14 mouse cellular contexts compared by ENCODE assay signal in genomic region chr16:4651081-4651480, GRCm38 (mm10). TPM values are rescaled to one million over a fixed set of nuclear protein-coding genes. Genes with fewer than 3 reads are reported as not detected.
DNase-seq lines count a peak whose midpoint lies in the region; ATAC-seq and TF ChIP-seq lines count a peak whose summit lies in the region.
"Had no signal": no experiment of that assay in that cellular context is flagged by ENCODE, and none has a peak within 500 bp of the region (broad histone marks: within the 10 kb centered on the region; RNA-seq: fewer than 3 reads in every experiment).

No protein-coding gene starts in this region.

- H3K79me2 ChIP-seq in myocyte (ENCODE audit: control insufficient read depth, insufficient read depth): peaks cover 36% of the 10 kb centered on the region

- ATAC-seq in heart, embryonic 14.5 days (ENCODE audit: insufficient number of reproducible peaks, insufficient read depth, low FRiP score, low read depth): no peak
- ATAC-seq in midbrain, embryonic 16.5 days: no peak
- no peak for ATAC-seq in embryonic facial prominence, embryonic 14.5 days (ENCODE audit: low read depth)
- ATAC-seq: forebrain, embryonic 15.5 days; intestine, embryonic 16.5 days had no signal

- no peak overlapping the region for H3K4me3 ChIP-seq in heart, embryonic 14.5 days (ENCODE audit: control insufficient read depth in 1 of 2, insufficient read depth in 1 of 2, low read depth in 1 of 2, low read length in 2 of 2)
- H3K4me3 ChIP-seq in midbrain, embryonic 10.5 days: no peak overlapping the region
- H3K4me3 ChIP-seq in midbrain, embryonic 16.5 days (ENCODE audit: low read depth, low read length): no peak overlapping the region
- no peak overlapping the region for H3K4me3 ChIP-seq in embryonic facial prominence, embryonic 14.5 days (ENCODE audit: low read depth, low read length)
- no peak overlapping the region for H3K4me3 ChIP-seq in myocyte
- H3K4me3 ChIP-seq: forebrain, embryonic 15.5 days; stomach, embryonic 15.5 days had no signal

- no peak overlapping the region for H3K4me2 ChIP-seq in heart, embryonic 14.5 days (ENCODE audit: low read length)
- no peak overlapping the region for H3K4me2 ChIP-seq in midbrain, embryonic 16.5 days (ENCODE audit: low read length)
- no peak overlapping the region for H3K4me2 ChIP-seq in embryonic facial prominence, embryonic 14.5 days (ENCODE audit: low read depth, low read length)
- peak overlapping the region; percentile 28 for H3K4me2 ChIP-seq in myocyte (ENCODE audit: low read depth)
- H3K4me2 ChIP-seq: forebrain, embryonic 15.5 days; stomach, embryonic 15.5 days had no signal

- DNase-seq in heart, adult 9 months (ENCODE audit: low spot score in 2 of 2): no peak
- no peak for DNase-seq in midbrain, embryonic 10.5 days (ENCODE audit: low spot score)
- DNase-seq in embryonic facial prominence, embryonic 14.5 days (ENCODE audit: low spot score): no peak
- DNase-seq in right cerebral cortex, postnatal 36 days (ENCODE audit: low spot score in 2 of 2): no peak
- DNase-seq: cerebellum, adult 11 months; lung, adult 18-20 months; right cerebral cortex, postnatal 25 days had no signal

- 82% methylated on average over 1 of the region's 1 CpGs for WGBS in heart, embryonic 14.5 days
- 100% methylated on average over 1 of the region's 1 CpGs for WGBS in midbrain, embryonic 10.5 days
- WGBS in midbrain, embryonic 16.5 days: 87% methylated on average over 1 of the region's 1 CpGs
- 64% methylated on average over 1 of the region's 1 CpGs for WGBS in embryonic facial prominence, embryonic 14.5 days

- no peak overlapping the region for H3K9ac ChIP-seq in heart, embryonic 14.5 days (ENCODE audit: low read length)
- H3K9ac ChIP-seq in midbrain, embryonic 16.5 days (ENCODE audit: low read depth, low read length): no peak overlapping the region
- no peak overlapping the region for H3K9ac ChIP-seq in embryonic facial prominence, embryonic 14.5 days (ENCODE audit: low read depth, low read length)
- H3K9ac ChIP-seq: forebrain, embryonic 15.5 days; stomach, embryonic 15.5 days had no signal

- H3K36me3 ChIP-seq in heart, embryonic 14.5 days (ENCODE audit: control insufficient read depth, insufficient read depth, low read length): peaks cover 60% of the 10 kb centered on the region
- H3K36me3 ChIP-seq in midbrain, embryonic 10.5 days: peaks cover 74% of the 10 kb centered on the region
- peaks cover 9% of the 10 kb centered on the region for H3K36me3 ChIP-seq in midbrain, embryonic 16.5 days (ENCODE audit: control insufficient read depth, insufficient read depth, low read length)
- peaks cover 42% of the 10 kb centered on the region for H3K36me3 ChIP-seq in embryonic facial prominence, embryonic 14.5 days (ENCODE audit: control insufficient read depth, insufficient read depth, low read length)
- H3K36me3 ChIP-seq in myocyte (ENCODE audit: control insufficient read depth, insufficient read depth): peaks cover 34% of the 10 kb centered on the region

- H3ac ChIP-seq in myocyte (ENCODE audit: control insufficient read depth, insufficient read length): no peak overlapping the region

- no peak for TF ChIP-seq POLR2A in myocyte (IDR thresholded peaks at IDR 0.05; ENCODE audit: insufficient read length, low read depth)

- H3K9me3 ChIP-seq in heart, embryonic 14.5 days (ENCODE audit: control insufficient read depth, low read length): no peaks in the 10 kb centered on the region
- no peaks in the 10 kb centered on the region for H3K9me3 ChIP-seq in midbrain, embryonic 10.5 days (replicated peaks)
- no peaks in the 10 kb centered on the region for H3K9me3 ChIP-seq in midbrain, embryonic 16.5 days (replicated peaks; ENCODE audit: control insufficient read depth, low read length, poor library complexity, severe bottlenecking)
- H3K9me3 ChIP-seq in embryonic facial prominence, embryonic 14.5 days (ENCODE audit: control insufficient read depth, low read length): no peaks in the 10 kb centered on the region
- H3K9me3 ChIP-seq: forebrain, embryonic 15.5 days; stomach, embryonic 15.5 days had no signal

- H3K27ac ChIP-seq in heart, embryonic 14.5 days (replicated peaks in 1 of 2; ENCODE audit: control insufficient read depth in 1 of 2, insufficient read depth in 1 of 2, low read depth in 2 of 2, low read length in 2 of 2): 0 out of 4 replicates have a peak overlapping the region, but pooled peaks have one; percentile 6 to 8
- H3K27ac ChIP-seq in midbrain, embryonic 10.5 days (replicated peaks): 0 out of 2 replicates have a peak overlapping the region, but pooled peaks have one; percentile 24
- no peak overlapping the region for H3K27ac ChIP-seq in midbrain, embryonic 16.5 days (ENCODE audit: low read length)
- peak overlapping the region; percentile 87 for H3K27ac ChIP-seq in embryonic facial prominence, embryonic 14.5 days (replicated peaks; ENCODE audit: low read depth, low read length)
- H3K27ac ChIP-seq: forebrain, embryonic 15.5 days; stomach, embryonic 15.5 days had no signal

- H3K4me1 ChIP-seq in heart, embryonic 14.5 days (ENCODE audit: control insufficient read depth in 2 of 2, insufficient read depth in 2 of 2, low read length in 2 of 2): peaks cover 54 to 67% of the 10 kb centered on the region in 2 experiments
- peaks cover 43% of the 10 kb centered on the region for H3K4me1 ChIP-seq in midbrain, embryonic 10.5 days
- peaks cover 6% of the 10 kb centered on the region; the same call in 1 of the 2 replicates for H3K4me1 ChIP-seq in midbrain, embryonic 16.5 days (ENCODE audit: control insufficient read depth, insufficient read depth, low read length)
- peaks cover 65% of the 10 kb centered on the region for H3K4me1 ChIP-seq in embryonic facial prominence, embryonic 14.5 days (ENCODE audit: control insufficient read depth, insufficient read depth, low read length)
- H3K4me1 ChIP-seq: forebrain, embryonic 15.5 days had no signal

- H3K27me3 ChIP-seq in heart, embryonic 14.5 days (ENCODE audit: control insufficient read depth, insufficient read depth, low read length): no peaks in the 10 kb centered on the region
- H3K27me3 ChIP-seq in midbrain, embryonic 10.5 days (ENCODE audit: low read depth, poor library complexity, severe bottlenecking): no peaks in the 10 kb centered on the region
- no peaks in the 10 kb centered on the region for H3K27me3 ChIP-seq in midbrain, embryonic 16.5 days (ENCODE audit: control insufficient read depth, insufficient read depth, low read depth, low read length)
- no peaks in the 10 kb centered on the region for H3K27me3 ChIP-seq in embryonic facial prominence, embryonic 14.5 days (replicated peaks; ENCODE audit: control insufficient read depth, insufficient read depth, low read length)
- no peaks in the 10 kb centered on the region for H3K27me3 ChIP-seq in myocyte (ENCODE audit: control insufficient read depth, insufficient read depth, insufficient read length)
- H3K27me3 ChIP-seq: CH12.LX; forebrain, embryonic 15.5 days; stomach, embryonic 15.5 days had no signal

TF ChIP-seq in myocyte, 11 proteins besides CTCF, POLR2A, EP300 and RAD21 (continues in another document):
- TF ChIP-seq E2F4 (IDR thresholded peaks at IDR 0.05; ENCODE audit: insufficient read depth) (no peak), MAX (IDR thresholded peaks at IDR 0.05; ENCODE audit: low read depth) (no peak), POLR2AphosphoS2 (IDR thresholded peaks at IDR 0.05; ENCODE audit: insufficient read length, low read depth) (no peak), CEBPB (IDR thresholded peaks at IDR 0.05; ENCODE audit: insufficient read depth, poor library complexity, severe bottlenecking) (no peak), TCF12 (IDR thresholded peaks at IDR 0.05; ENCODE audit: insufficient read depth, poor library complexity, severe bottlenecking) (no peak), MYOD1 (IDR thresholded peaks at IDR 0.05; ENCODE audit: control insufficient read depth in 1 of 3, insufficient read length in 2 of 3, low read depth in 2 of 3) (no peak)

RNA-seq across cellular contexts. Expression of gene Dnaja3, which starts 11.3 kb away (rescaled TPM):
- 68.9 and 70.3 TPM in 2 replicates for polyA plus RNA-seq in heart, embryonic 14.5 days (2014; fragmentation: Nextera tagmentation; extraction: Ambion mirVana)
- polyA plus RNA-seq in midbrain, embryonic 10.5 days (2016; fragmentation: Nextera tagmentation; extraction: Ambion mirVana): 59.9 and 66.1 TPM in 2 replicates
- 69.2 and 70.2 TPM in 2 replicates for polyA plus RNA-seq in midbrain, embryonic 16.5 days (2015; fragmentation: Nextera tagmentation; extraction: Ambion mirVana)
- polyA plus RNA-seq in embryonic facial prominence, embryonic 14.5 days (2014; fragmentation: Nextera tagmentation; extraction: Ambion mirVana): 57.6 and 57.7 TPM in 2 replicates
- polyA plus RNA-seq in myocyte (2012; fragmentation: generic; extraction: Trizol): 69.5 TPM

RNA-seq across cellular contexts. Expression of gene Vasn, which starts 11.3 kb away (rescaled TPM):
- 11.9 and 12.8 TPM in 2 replicates for polyA plus RNA-seq in heart, embryonic 14.5 days (2014; fragmentation: Nextera tagmentation; extraction: Ambion mirVana)
- polyA plus RNA-seq in midbrain, embryonic 10.5 days (2016; fragmentation: Nextera tagmentation; extraction: Ambion mirVana): 9.0 and 10.6 TPM in 2 replicates
- 4.2 and 4.3 TPM in 2 replicates for polyA plus RNA-seq in midbrain, embryonic 16.5 days (2015; fragmentation: Nextera tagmentation; extraction: Ambion mirVana)
- 31.3 and 32.4 TPM in 2 replicates for polyA plus RNA-seq in embryonic facial prominence, embryonic 14.5 days (2014; fragmentation: Nextera tagmentation; extraction: Ambion mirVana)
- polyA plus RNA-seq in myocyte (2012; fragmentation: generic; extraction: Trizol): 34.7 TPM

RNA-seq across cellular contexts. Expression of gene Pam16, which starts 26.3 kb away (rescaled TPM):
- polyA plus RNA-seq in heart, embryonic 14.5 days (2014; fragmentation: Nextera tagmentation; extraction: Ambion mirVana): 157 and 165 TPM in 2 replicates
- 91.0 and 94.8 TPM in 2 replicates for polyA plus RNA-seq in midbrain, embryonic 10.5 days (2016; fragmentation: Nextera tagmentation; extraction: Ambion mirVana)
- 144 and 153 TPM in 2 replicates for polyA plus RNA-seq in midbrain, embryonic 16.5 days (2015; fragmentation: Nextera tagmentation; extraction: Ambion mirVana)
- polyA plus RNA-seq in embryonic facial prominence, embryonic 14.5 days (2014; fragmentation: Nextera tagmentation; extraction: Ambion mirVana): 90.8 and 90.9 TPM in 2 replicates
- 98.6 TPM for polyA plus RNA-seq in myocyte (2012; fragmentation: generic; extraction: Trizol)

RNA-seq across cellular contexts. Expression of gene Coro7, which starts 28.5 kb away (rescaled TPM):
- polyA plus RNA-seq in heart, embryonic 14.5 days (2014; fragmentation: Nextera tagmentation; extraction: Ambion mirVana): 11.9 TPM in 2 replicates
- 21.4 and 25.0 TPM in 2 replicates for polyA plus RNA-seq in midbrain, embryonic 10.5 days (2016; fragmentation: Nextera tagmentation; extraction: Ambion mirVana)
- 32.6 and 36.4 TPM in 2 replicates for polyA plus RNA-seq in midbrain, embryonic 16.5 days (2015; fragmentation: Nextera tagmentation; extraction: Ambion mirVana)
- polyA plus RNA-seq in embryonic facial prominence, embryonic 14.5 days (2014; fragmentation: Nextera tagmentation; extraction: Ambion mirVana): 11.5 and 16.1 TPM in 2 replicates
- 15.2 TPM for polyA plus RNA-seq in myocyte (2012; fragmentation: generic; extraction: Trizol)

RNA-seq across cellular contexts. Expression of gene Glis2, which starts 56.6 kb away (rescaled TPM):
- 17.8 and 21.4 TPM in 2 replicates for polyA plus RNA-seq in heart, embryonic 14.5 days (2014; fragmentation: Nextera tagmentation; extraction: Ambion mirVana)
- 23.0 and 23.6 TPM in 2 replicates for polyA plus RNA-seq in midbrain, embryonic 10.5 days (2016; fragmentation: Nextera tagmentation; extraction: Ambion mirVana)
- 13.0 and 14.0 TPM in 2 replicates for polyA plus RNA-seq in midbrain, embryonic 16.5 days (2015; fragmentation: Nextera tagmentation; extraction: Ambion mirVana)
- polyA plus RNA-seq in embryonic facial prominence, embryonic 14.5 days (2014; fragmentation: Nextera tagmentation; extraction: Ambion mirVana): 34.7 and 36.3 TPM in 2 replicates
- polyA plus RNA-seq in myocyte (2012; fragmentation: generic; extraction: Trizol): 29.6 TPM
